Mouse (Mus musculus) forebrain, embryonic 14.5 days (tissue): Measurements from ENCODE around the gene Nrde2. TPM values are rescaled to one million over a fixed set of nuclear protein-coding genes. Genes with fewer than 3 reads are reported as not detected.

ENCODE experiments used
- ATAC-seq: fragments of 200-750 bp; cut with Nextera tagmentation; 2 replicates; pipeline ENCODE4 v1.8.0; 2017; ENCODE audit warnings: mild to moderate bottlenecking, moderate library complexity
- DNase-seq: peaks from one replicate; pipeline ENCODE4 v3.0.0-alpha.2; 2015; ENCODE audit warnings: low spot score
- H3K27ac ChIP-seq: fragments of 300-500 bp; sonication (generic); 2 replicates; pipeline ENCODE4 v1.5.1; 2014; ENCODE audit warnings: low read depth, mild to moderate bottlenecking, control low read depth, low read length, moderate library complexity
- H3K27me3 ChIP-seq: fragments of 300-500 bp; sonication (generic); replicated peaks from 2 replicates; pipeline ENCODE4 v1.6.1; 2014; ENCODE audit warnings: low read length, control low read depth, mixed read lengths; ENCODE audit not compliant: control insufficient read depth, insufficient read depth
- H3K36me3 ChIP-seq: fragments of 300-500 bp; sonication (generic); 2 replicates; pipeline ENCODE4 v1.6.1; 2014; ENCODE audit warnings: low read length, control low read depth; ENCODE audit not compliant: control insufficient read depth, insufficient read depth
- H3K4me1 ChIP-seq: fragments of 300-500 bp; sonication (generic); 2 replicates; pipeline ENCODE4 v1.6.1; 2014; ENCODE audit warnings: antibody characterized with exemption, low read length, control low read depth; ENCODE audit not compliant: control insufficient read depth, insufficient read depth
- H3K4me2 ChIP-seq: fragments of 300-500 bp; sonication (generic); 2 replicates; pipeline ENCODE4 v1.6.1; 2014; ENCODE audit warnings: mild to moderate bottlenecking, control low read depth, low read length
- H3K4me3 ChIP-seq: fragments of 300-500 bp; sonication (generic); 2 replicates; pipeline ENCODE4 v1.5.1; 2014; ENCODE audit warnings: low read depth, low read length, control low read depth
- H3K9ac ChIP-seq: fragments of 300-500 bp; sonication (generic); 2 replicates; pipeline ENCODE4 v1.6.1; 2014; ENCODE audit warnings: mild to moderate bottlenecking, low read length, control low read depth, moderate library complexity
- H3K9me3 ChIP-seq: fragments of 300-500 bp; sonication (generic); replicated peaks from 2 replicates; pipeline ENCODE4 v1.6.1; 2016; ENCODE audit warnings: low read length, control low read depth, mixed read lengths; ENCODE audit not compliant: control insufficient read depth
- WGBS: fragments of 180-500 bp; shearing (Covaris S2); extraction: QIAGEN DNeasy Blood & Tissue Kit; methylation state at CpG from one replicate; pipeline ENCODE4 v1.1.7; 2014; 5-methylcytosine and 5-hydroxymethylcytosine counted together
- polyA plus RNA-seq: library from polyadenylated mRNA; unstranded; fragments of >200 nt; fragmentation: Nextera tagmentation; extraction: Ambion mirVana; gene quantifications from 2 replicates; pipeline ENCODE4 v1.2.1, GENCODE M21; 2014

The Nrde2 gene
- polyA plus RNA-seq, 1 experiment from 2014 or later, result 12.5 TPM

- Histone ChIP-seq H3K36me3 (no peaks in the 10 kb centered on the region), H3K4me2 (peak overlapping the region; percentile 48), H3K27me3 (no peaks in the 10 kb centered on the region), H3K27ac (peak overlapping the region; percentile 85), H3K4me1 (peaks cover 5% of the 10 kb centered on the region), H3K4me3 (peak overlapping the region; percentile 18; the same call in 1 of the 2 replicates), H3K9ac (peak overlapping the region; percentile 47; the same call in 1 of the 2 replicates), H3K9me3 (no peaks in the 10 kb centered on the region)
- WGBS, result 10% methylated on average over 28 of the region's 28 CpGs
- DNase-seq (peak; percentile 66), ATAC-seq (peak; percentile 66)
Observed at GRCm38 (mm10) chr12:100167931-100168871, 8.7 kb upstream of the Nrde2 start.

GRCm38 (mm10) chr12:100167502-100167901 lies 8.0 kb upstream of the Nrde2 start:
- H3K9me3 ChIP-seq, result no peaks in the 10 kb centered on the region
- no peak overlapping the region for H3K4me3 ChIP-seq
- no peak overlapping the region; the same call in 1 of the 2 replicates for H3K9ac ChIP-seq
- H3K36me3 ChIP-seq, result no peaks in the 10 kb centered on the region
- no peak for ATAC-seq
- no peak for DNase-seq
- peak overlapping the region; percentile 50; the same call in 1 of the 2 replicates for H3K27ac ChIP-seq
- WGBS, result 80% methylated on average over 1 of the region's 1 CpGs
- H3K4me1 ChIP-seq, result peaks cover 5% of the 10 kb centered on the region
- H3K27me3 ChIP-seq, result no peaks in the 10 kb centered on the region
- no peak overlapping the region; the same call in 1 of the 2 replicates for H3K4me2 ChIP-seq

GRCm38 (mm10) chr12:100166939-100167338 lies 7.5 kb upstream of the Nrde2 start:
- no peaks in the 10 kb centered on the region for H3K9me3 ChIP-seq
- peaks cover 5% of the 10 kb centered on the region for H3K4me1 ChIP-seq
- 54% methylated on average over 8 of the region's 8 CpGs for WGBS
- peak overlapping the region; percentile 5; the same call in 1 of the 2 replicates for H3K27ac ChIP-seq
- H3K4me2 ChIP-seq, result no peak overlapping the region
- no peak overlapping the region for H3K9ac ChIP-seq
- H3K27me3 ChIP-seq, result no peaks in the 10 kb centered on the region
- DNase-seq, result peak; percentile 69
- no peaks in the 10 kb centered on the region for H3K36me3 ChIP-seq
- peak; percentile 16; the same call in 1 of the 2 replicates for ATAC-seq
- no peak overlapping the region for H3K4me3 ChIP-seq

GRCm38 (mm10) chr12:100166177-100166576 lies 6.7 kb upstream of the Nrde2 start:
- no peaks in the 10 kb centered on the region for H3K27me3 ChIP-seq
- no peak overlapping the region for H3K4me3 ChIP-seq
- H3K36me3 ChIP-seq, result no peaks in the 10 kb centered on the region
- no peak overlapping the region for H3K27ac ChIP-seq
- H3K4me2 ChIP-seq, result no peak overlapping the region
- ATAC-seq (peak; percentile 87), DNase-seq (peak; percentile 94)
- WGBS, result 21% methylated on average over 3 of the region's 3 CpGs
- H3K9ac ChIP-seq, result no peak overlapping the region
- no peaks in the 10 kb centered on the region for H3K9me3 ChIP-seq
- peaks cover 5% of the 10 kb centered on the region for H3K4me1 ChIP-seq

- no peak for ATAC-seq
- Histone ChIP-seq H3K4me2 (no peak overlapping the region), H3K27ac (no peak overlapping the region), H3K27me3 (no peaks in the 10 kb centered on the region), H3K9ac (no peak overlapping the region), H3K36me3 (no peaks in the 10 kb centered on the region), H3K9me3 (no peaks in the 10 kb centered on the region), H3K4me3 (no peak overlapping the region), H3K4me1 (peaks cover 5% of the 10 kb centered on the region)
- 80% methylated on average over 7 of the region's 7 CpGs for WGBS
- DNase-seq, result no peak
Observed at GRCm38 (mm10) chr12:100164991-100165500, 5.6 kb upstream of the Nrde2 start.

- H3K36me3 ChIP-seq, result peaks cover 34% of the 10 kb centered on the region
- H3K27ac ChIP-seq, result no peak overlapping the region
- no peak for ATAC-seq
- no peaks in the 10 kb centered on the region for H3K4me1 ChIP-seq
- no peaks in the 10 kb centered on the region for H3K9me3 ChIP-seq
- H3K4me2 ChIP-seq, result no peak overlapping the region
- no peak for DNase-seq
- WGBS, result 95% methylated on average over 7 of the region's 7 CpGs
- H3K27me3 ChIP-seq, result no peaks in the 10 kb centered on the region
- H3K4me3 ChIP-seq, result no peak overlapping the region
- no peak overlapping the region for H3K9ac ChIP-seq
Observed at GRCm38 (mm10) chr12:100152466-100152865, 7.0 kb downstream of the Nrde2 start.

GRCm38 (mm10) chr12:100144269-100144668 lies 15.2 kb downstream of the Nrde2 start:
- Histone ChIP-seq H3K36me3 (peaks cover 94% of the 10 kb centered on the region), H3K9me3 (no peaks in the 10 kb centered on the region), H3K4me1 (no peaks in the 10 kb centered on the region), H3K4me3 (no peak overlapping the region), H3K27me3 (no peaks in the 10 kb centered on the region), H3K9ac (no peak overlapping the region), H3K27ac (no peak overlapping the region), H3K4me2 (no peak overlapping the region)
- WGBS, result 79% methylated on average over 5 of the region's 5 CpGs
- ATAC-seq (no peak), DNase-seq (no peak)

GRCm38 (mm10) chr12:100143737-100144136 lies 15.7 kb downstream of the Nrde2 start:
- Histone ChIP-seq H3K36me3 (peaks cover 94% of the 10 kb centered on the region), H3K27ac (no peak overlapping the region), H3K9ac (no peak overlapping the region), H3K9me3 (no peaks in the 10 kb centered on the region), H3K27me3 (no peaks in the 10 kb centered on the region), H3K4me2 (no peak overlapping the region), H3K4me3 (no peak overlapping the region), H3K4me1 (no peaks in the 10 kb centered on the region)
- no peak for DNase-seq
- no peak for ATAC-seq
- 95% methylated on average over 9 of the region's 9 CpGs for WGBS
